Mouse (Mus musculus): ENCODE results near the gene Vwa8.

DNA sequence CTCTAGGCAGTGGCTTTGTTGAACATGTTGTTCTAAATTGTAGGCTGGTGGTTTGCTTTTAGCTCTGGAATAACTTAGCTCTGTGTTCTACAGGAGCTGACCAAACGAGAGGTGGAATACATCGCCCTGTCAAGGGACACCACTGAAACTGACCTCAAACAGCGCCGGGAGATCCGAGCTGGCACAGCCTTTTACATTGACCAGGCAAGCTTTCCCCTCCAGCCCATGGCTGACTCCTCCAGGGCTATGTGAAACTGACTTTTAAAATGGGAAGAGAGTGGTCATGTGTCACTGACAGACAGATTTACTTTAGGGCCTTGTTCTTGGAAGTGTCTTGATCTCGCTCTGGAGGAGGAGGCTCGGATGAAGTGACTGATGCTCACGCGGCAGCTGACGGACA lies 63.2 kb downstream of the Vwa8 start:
- TF ChIP-seq MAFK (IDR thresholded peaks at IDR 0.05; ENCODE audit: insufficient read depth, low read depth, low read length), result no peak
- no peak for TF ChIP-seq ZC3H11A (IDR thresholded peaks at IDR 0.05; ENCODE audit: borderline replicate concordance, low read depth, low read length)
- TF ChIP-seq CHD2 (IDR thresholded peaks at IDR 0.05; ENCODE audit: low read depth, low read length), result no peak
- TF ChIP-seq HCFC1 (IDR thresholded peaks at IDR 0.05; ENCODE audit: borderline replicate concordance, insufficient read depth, low read length), result no peak

Measured in ES-E14 (cell line).